Mouse (Mus musculus) retina, postnatal 1 day (tissue): ENCODE data around the gene Acp6.
"Not testable (repeated sequence)": the region's sequence is repeated elsewhere in the genome, so short reads cannot be mapped to it uniquely, and the experiment has no call there.

Experiments
- DNase-seq: peaks from one replicate; pipeline ENCODE4 v3.0.0-alpha.2; 2012

Gene Acp6

GRCm38 (mm10) chr3:97158611-97159508 lies at the start of gene Acp6:
TSS of gene Acp6 (plus strand) at chr3:97158777.
- DNase-seq = peak; percentile 97

GRCm38 (mm10) chr3:97117511-97117910 lies 41.1 kb upstream of the Acp6 start:
- no peak for DNase-seq

- DNase-seq = peak; percentile 11
Observed at GRCm38 (mm10) chr3:97118313-97118712, 40.3 kb upstream of the Acp6 start.

GRCm38 (mm10) chr3:97124193-97124592 lies 34.4 kb upstream of the Acp6 start:
- no peak for DNase-seq

GRCm38 (mm10) chr3:97129410-97129809 lies 29.2 kb upstream of the Acp6 start:
- no peak for DNase-seq

GRCm38 (mm10) chr3:97137666-97138065 lies 20.9 kb upstream of the Acp6 start:
- DNase-seq = not testable (repeated sequence)

- no peak for DNase-seq
Observed at GRCm38 (mm10) chr3:97151092-97151491, 7.5 kb upstream of the Acp6 start.

GRCm38 (mm10) chr3:97156431-97156830 lies 2.1 kb upstream of the Acp6 start:
- no peak for DNase-seq

- DNase-seq = peak; percentile 10
Observed at GRCm38 (mm10) chr3:97157308-97157707, 1.3 kb upstream of the Acp6 start.

- DNase-seq = peak; percentile 92
Observed at GRCm38 (mm10) chr3:97157958-97158599, 498 bp upstream of the Acp6 start.

- DNase-seq = peak; percentile 7
Observed at GRCm38 (mm10) chr3:97159509-97159850, 903 bp downstream of the Acp6 start.

- no peak for DNase-seq
Observed at GRCm38 (mm10) chr3:97159986-97160385, 1.4 kb downstream of the Acp6 start.

- no peak for DNase-seq
Observed at GRCm38 (mm10) chr3:97160908-97161307, 2.3 kb downstream of the Acp6 start.

- DNase-seq = no peak
Observed at GRCm38 (mm10) chr3:97161773-97162172, 3.2 kb downstream of the Acp6 start.

GRCm38 (mm10) chr3:97164477-97164876 lies 5.9 kb downstream of the Acp6 start:
- DNase-seq = no peak

GRCm38 (mm10) chr3:97167126-97167525 lies 8.5 kb downstream of the Acp6 start:
- DNase-seq = no peak

GRCm38 (mm10) chr3:97171531-97171930 lies 13.0 kb downstream of the Acp6 start:
- no peak for DNase-seq

- DNase-seq = no peak
Observed at GRCm38 (mm10) chr3:97172231-97172630, 13.7 kb downstream of the Acp6 start.

- peak; percentile 51 for DNase-seq
Observed at GRCm38 (mm10) chr3:97172632-97173031, 14.1 kb downstream of the Acp6 start.

- DNase-seq = no peak
Observed at GRCm38 (mm10) chr3:97178885-97179284, 20.3 kb downstream of the Acp6 start.

- DNase-seq = no peak
Observed at GRCm38 (mm10) chr3:97180527-97180926, 21.9 kb downstream of the Acp6 start.

- no peak for DNase-seq
Observed at GRCm38 (mm10) chr3:97183810-97184209, 25.2 kb downstream of the Acp6 start.

GRCm38 (mm10) chr3:97185098-97185860 lies 26.7 kb downstream of the Acp6 start:
- DNase-seq = peak; percentile 77

GRCm38 (mm10) chr3:97196571-97196970 lies 38.0 kb downstream of the Acp6 start:
- DNase-seq = no peak
